Mouse (Mus musculus) neural tube, embryonic 15.5 days (tissue): ENCODE measurements around the gene 4930426L09Rik. TPM values are rescaled to one million over a fixed set of nuclear protein-coding genes. Genes with fewer than 3 reads are reported as not detected.

Source experiments
- ATAC-seq: fragments of 200-750 bp; cut with Nextera tagmentation; 2 replicates; pipeline ENCODE4 v1.8.0; 2017; ENCODE audit warnings: mild to moderate bottlenecking, moderate TSS enrichment, moderate library complexity; ENCODE audit not compliant: low FRiP score
- H3K27ac ChIP-seq: fragments of 300-500 bp; sonication (generic); replicated peaks from 2 replicates; pipeline ENCODE4 v1.5.1; 2015; ENCODE audit warnings: mild to moderate bottlenecking, inconsistent platforms
- H3K27me3 ChIP-seq: fragments of 300-500 bp; sonication (generic); replicated peaks from 2 replicates; pipeline ENCODE4 v1.6.1; 2015; ENCODE audit warnings: inconsistent platforms
- H3K36me3 ChIP-seq: fragments of 300-500 bp; sonication (generic); 2 replicates; pipeline ENCODE4 v1.6.1; 2015; ENCODE audit warnings: inconsistent platforms
- H3K4me1 ChIP-seq: fragments of 300-500 bp; sonication (generic); 2 replicates; pipeline ENCODE4 v1.6.1; 2015; ENCODE audit warnings: inconsistent platforms
- H3K4me2 ChIP-seq: fragments of 300-500 bp; sonication (generic); 2 replicates; pipeline ENCODE4 v1.6.1; 2015; ENCODE audit warnings: inconsistent platforms, mild to moderate bottlenecking, moderate library complexity
- H3K4me3 ChIP-seq: fragments of 300-500 bp; sonication (generic); replicated peaks from 2 replicates; pipeline ENCODE4 v1.5.1; 2015; ENCODE audit warnings: mild to moderate bottlenecking, inconsistent platforms
- H3K9ac ChIP-seq: fragments of 300-500 bp; sonication (generic); replicated peaks from 2 replicates; pipeline ENCODE4 v1.6.1; 2015; ENCODE audit warnings: mild to moderate bottlenecking, inconsistent platforms
- H3K9me3 ChIP-seq: fragments of 300-500 bp; sonication (generic); replicated peaks from 2 replicates; pipeline ENCODE4 v1.6.1; 2016; ENCODE audit warnings: inconsistent platforms
- WGBS: fragments of 180-500 bp; shearing (Covaris S2); methylation state at CpG from one replicate; pipeline ENCODE4 v1.1.7; 2015; ENCODE audit warnings: mixed read lengths; 5-methylcytosine and 5-hydroxymethylcytosine counted together
- polyA plus RNA-seq: library from polyadenylated mRNA; unstranded; fragments of >200 nt; fragmentation: Nextera tagmentation; extraction: Ambion mirVana; gene quantifications from 2 replicates; pipeline ENCODE4 v1.2.1, GENCODE M21; 2015

Gene 4930426L09Rik
- 0.37 and 0.41 TPM in 2 replicates for polyA plus RNA-seq

- Histone ChIP-seq H3K27ac (peak within 1 kb of the TSS; percentile 85), H3K4me3 (peak within 1 kb of the TSS; percentile 83), H3K4me1 (peaks cover 14% of the 10 kb centered on the region), H3K9ac (peak within 1 kb of the TSS; percentile 68), H3K27me3 (no peaks in the 10 kb centered on the region), H3K36me3 (no peaks in the 10 kb centered on the region), H3K9me3 (no peaks in the 10 kb centered on the region), H3K4me2 (peak within 1 kb of the TSS; percentile 94)
- 0% methylated on average over 53 of the region's 66 CpGs for WGBS
- ATAC-seq, result peak; percentile 97
Observed at GRCm38 (mm10) chr2:18998054-18998478, at the start of gene 4930426L09Rik, which contains the start of gene Pip4k2a. Gene 4930426L09Rik, plus strand, starts transcription at chr2:18998343. Gene Pip4k2a, minus strand, starts transcription at chr2:18998126.

DNA sequence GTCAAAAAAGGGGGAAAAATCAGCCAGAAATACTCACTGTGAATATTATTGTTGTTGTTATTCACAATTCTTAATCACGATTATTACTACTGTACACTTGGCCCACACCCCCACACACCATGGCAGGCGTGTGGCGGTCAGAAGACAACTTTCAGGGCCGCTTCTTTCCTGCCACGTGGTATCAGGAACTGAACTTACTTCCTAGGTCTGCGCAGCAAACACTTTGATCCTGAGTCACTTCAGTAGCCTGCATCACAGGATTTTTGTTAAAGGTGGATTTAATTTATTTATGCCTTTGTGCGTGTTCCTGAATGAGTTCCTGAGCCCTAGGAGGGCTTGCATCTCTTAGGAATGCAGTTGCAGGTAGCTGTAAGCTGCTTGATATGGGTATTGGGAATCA lies 49.4 kb upstream of the 4930426L09Rik start:
- 92% methylated on average over 7 of the region's 7 CpGs for WGBS
- no peak overlapping the region for H3K4me3 ChIP-seq
- no peak overlapping the region for H3K4me2 ChIP-seq
- H3K36me3 ChIP-seq, result no peaks in the 10 kb centered on the region
- no peaks in the 10 kb centered on the region for H3K9me3 ChIP-seq
- H3K4me1 ChIP-seq, result 0 out of 2 replicates have a peak, but pooled peaks cover 1% of the 10 kb centered on the region
- no peaks in the 10 kb centered on the region for H3K27me3 ChIP-seq
- H3K27ac ChIP-seq, result no peak overlapping the region
- ATAC-seq, result no peak
- H3K9ac ChIP-seq, result no peak overlapping the region

GRCm38 (mm10) chr2:18950758-18951157 lies 47.4 kb upstream of the 4930426L09Rik start:
- Histone ChIP-seq H3K27me3 (no peaks in the 10 kb centered on the region), H3K36me3 (no peaks in the 10 kb centered on the region), H3K4me1 (0 out of 2 replicates have a peak, but pooled peaks cover 5% of the 10 kb centered on the region), H3K9me3 (no peaks in the 10 kb centered on the region), H3K27ac (no peak overlapping the region), H3K4me2 (no peak overlapping the region), H3K9ac (no peak overlapping the region), H3K4me3 (no peak overlapping the region)
- ATAC-seq, result no peak
- WGBS, result 64% methylated on average over 2 of the region's 2 CpGs

DNA sequence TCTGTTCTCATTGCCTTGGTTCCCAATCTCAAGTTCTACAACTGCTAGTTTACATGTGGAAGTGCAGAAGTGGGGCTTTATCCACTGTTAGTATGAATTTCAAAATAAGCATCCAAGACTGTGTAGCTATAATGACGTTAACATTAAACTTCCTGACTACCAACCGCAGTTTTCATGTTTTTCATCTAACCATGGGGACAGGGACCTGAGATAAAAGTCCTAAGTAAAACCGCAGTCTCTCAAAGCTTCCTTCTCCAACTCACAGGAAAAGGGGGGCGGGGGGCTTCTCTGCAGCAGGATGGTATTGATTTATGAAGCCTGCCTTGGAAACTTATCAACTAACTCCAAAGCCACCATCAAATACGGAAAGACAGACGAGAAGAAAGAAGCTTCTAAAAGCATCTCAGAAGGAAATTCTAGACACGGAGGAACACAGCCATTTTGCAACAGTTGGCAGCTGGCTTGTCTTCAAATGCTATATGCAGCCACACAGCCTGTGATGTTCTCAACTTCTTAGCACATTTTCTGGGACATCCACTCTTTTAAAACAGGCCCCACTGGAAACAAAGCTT lies 46.0 kb upstream of the 4930426L09Rik start:
- 66% methylated on average over 7 of the region's 7 CpGs for WGBS
- Histone ChIP-seq H3K9ac (no peak overlapping the region), H3K36me3 (no peaks in the 10 kb centered on the region), H3K27ac (no peak overlapping the region), H3K4me2 (no peak overlapping the region), H3K27me3 (no peaks in the 10 kb centered on the region), H3K4me1 (0 out of 2 replicates have a peak, but pooled peaks cover 5% of the 10 kb centered on the region), H3K4me3 (no peak overlapping the region), H3K9me3 (no peaks in the 10 kb centered on the region)
- ATAC-seq, result no peak

DNA sequence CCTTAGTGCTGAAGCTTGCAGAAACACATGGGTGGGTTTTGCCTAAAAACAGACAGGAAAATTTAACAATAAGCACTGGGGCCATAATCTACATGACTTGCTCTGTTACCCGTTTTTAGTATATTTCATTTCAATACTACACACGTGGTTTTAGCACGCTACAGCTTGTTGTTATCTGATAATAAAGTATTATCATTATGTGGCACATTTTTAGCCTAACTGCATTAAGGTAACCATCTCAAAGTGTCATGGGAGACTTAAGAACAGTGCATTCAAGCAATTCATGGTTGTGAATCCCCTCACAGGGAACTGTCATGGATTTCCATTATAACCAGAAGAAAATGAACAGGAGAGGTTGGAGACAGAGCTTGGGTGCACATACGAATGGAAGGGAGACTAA lies 43.7 kb upstream of the 4930426L09Rik start:
- WGBS, result 73% methylated on average over 4 of the region's 4 CpGs
- no peak for ATAC-seq
- Histone ChIP-seq H3K9me3 (no peaks in the 10 kb centered on the region), H3K27me3 (no peaks in the 10 kb centered on the region), H3K36me3 (no peaks in the 10 kb centered on the region), H3K4me1 (0 out of 2 replicates have a peak, but pooled peaks cover 5% of the 10 kb centered on the region), H3K27ac (no peak overlapping the region), H3K4me2 (no peak overlapping the region), H3K4me3 (no peak overlapping the region), H3K9ac (no peak overlapping the region)

DNA sequence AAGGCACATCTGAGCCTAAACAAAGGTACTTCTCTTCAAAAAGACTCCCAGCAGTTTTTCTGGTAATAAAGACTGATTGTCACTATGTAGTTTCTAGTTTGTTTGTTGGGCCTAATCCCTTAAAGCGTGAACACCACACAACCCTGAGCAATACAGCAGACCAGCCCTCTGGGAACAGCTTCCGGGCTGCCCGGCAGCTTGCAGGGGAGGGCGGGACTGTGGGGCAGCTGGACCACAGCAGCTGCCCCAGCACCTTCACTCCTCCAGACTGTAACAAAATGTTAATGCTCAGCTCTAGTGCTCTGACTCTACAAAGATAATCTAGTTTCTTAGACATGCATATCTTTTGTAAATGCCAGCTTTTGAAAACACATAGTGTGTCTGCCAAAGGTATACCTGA lies 43.1 kb upstream of the 4930426L09Rik start:
- Histone ChIP-seq H3K36me3 (no peaks in the 10 kb centered on the region), H3K27me3 (no peaks in the 10 kb centered on the region), H3K4me3 (no peak overlapping the region), H3K4me1 (0 out of 2 replicates have a peak, but pooled peaks cover 6% of the 10 kb centered on the region), H3K27ac (no peak overlapping the region), H3K9me3 (no peaks in the 10 kb centered on the region), H3K4me2 (no peak overlapping the region), H3K9ac (no peak overlapping the region)
- 27% methylated on average over 4 of the region's 4 CpGs for WGBS
- no peak for ATAC-seq

DNA sequence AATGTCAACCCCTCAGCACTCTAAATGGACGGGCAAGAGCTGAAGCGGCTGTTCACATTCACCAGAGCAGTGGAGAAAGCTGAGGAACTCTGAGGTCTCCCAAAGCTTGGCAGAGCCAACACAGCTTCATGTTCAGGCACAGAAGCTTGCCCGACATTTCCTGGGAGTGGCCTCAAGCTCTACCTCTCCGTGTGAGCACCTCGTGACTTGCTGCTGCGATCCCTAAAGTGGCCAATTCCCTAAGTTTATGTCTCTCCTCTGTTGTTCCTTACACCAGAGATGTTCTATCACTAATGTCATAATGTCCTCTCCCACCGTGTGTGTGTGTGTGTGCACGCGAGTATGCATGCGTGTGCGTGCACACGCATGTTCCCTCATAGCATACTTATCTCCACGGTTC lies 42.5 kb upstream of the 4930426L09Rik start:
- H3K4me2 ChIP-seq, result no peak overlapping the region
- no peaks in the 10 kb centered on the region for H3K27me3 ChIP-seq
- H3K27ac ChIP-seq, result no peak overlapping the region
- no peaks in the 10 kb centered on the region for H3K36me3 ChIP-seq
- WGBS, result 93% methylated on average over 13 of the region's 13 CpGs
- H3K9ac ChIP-seq, result no peak overlapping the region
- H3K4me3 ChIP-seq, result no peak overlapping the region
- H3K9me3 ChIP-seq, result no peaks in the 10 kb centered on the region
- peaks cover 12% of the 10 kb centered on the region; the same call in 1 of the 2 replicates for H3K4me1 ChIP-seq
- no peak for ATAC-seq

DNA sequence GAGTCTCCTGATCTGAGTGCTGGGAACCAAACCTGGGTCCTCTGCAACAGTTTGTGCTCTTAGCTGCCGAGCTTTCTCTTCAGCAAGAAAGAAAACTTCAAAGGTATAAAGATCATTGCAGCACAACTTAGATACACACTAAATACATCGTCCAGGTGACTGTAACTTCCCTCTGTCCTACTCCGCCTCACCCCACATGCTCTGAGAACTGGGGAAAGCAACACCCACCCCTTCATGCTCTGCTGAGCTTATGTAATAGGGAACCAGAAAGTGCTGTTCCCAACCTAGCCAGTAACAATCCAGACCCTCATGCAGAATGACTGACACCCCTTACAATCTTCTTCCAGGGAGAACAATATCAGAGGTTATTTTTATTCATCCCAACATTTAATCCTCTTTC lies 41.7 kb upstream of the 4930426L09Rik start:
- Histone ChIP-seq H3K9me3 (no peaks in the 10 kb centered on the region), H3K4me2 (no peak overlapping the region), H3K4me1 (peaks cover 17% of the 10 kb centered on the region; the same call in 1 of the 2 replicates), H3K9ac (no peak overlapping the region), H3K27me3 (no peaks in the 10 kb centered on the region), H3K36me3 (no peaks in the 10 kb centered on the region), H3K27ac (no peak overlapping the region), H3K4me3 (no peak overlapping the region)
- 95% methylated on average over 3 of the region's 3 CpGs for WGBS
- no peak for ATAC-seq

DNA sequence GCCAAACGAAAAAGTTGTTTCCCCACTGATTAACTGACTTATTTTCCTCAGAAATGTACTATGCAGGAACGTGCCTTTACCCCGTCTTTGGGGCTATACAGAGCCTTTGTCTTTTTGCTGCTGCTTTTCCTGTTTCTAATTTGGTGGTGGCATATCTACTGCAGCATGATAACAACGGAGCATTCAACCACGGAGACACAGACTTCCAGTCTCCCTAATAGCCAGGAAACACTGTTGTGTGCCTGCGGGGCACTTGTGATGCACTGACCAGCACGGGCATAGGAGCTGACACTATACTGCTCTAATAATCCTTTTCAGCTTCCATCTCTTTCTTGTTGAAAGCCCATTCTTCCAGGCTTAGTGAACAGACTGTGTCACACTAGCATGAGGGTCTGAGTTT lies 41.2 kb upstream of the 4930426L09Rik start:
- Histone ChIP-seq H3K27ac (no peak overlapping the region), H3K27me3 (no peaks in the 10 kb centered on the region), H3K9me3 (no peaks in the 10 kb centered on the region), H3K9ac (no peak overlapping the region), H3K36me3 (no peaks in the 10 kb centered on the region), H3K4me3 (no peak overlapping the region), H3K4me1 (peaks cover 17% of the 10 kb centered on the region; the same call in 1 of the 2 replicates), H3K4me2 (no peak overlapping the region)
- no peak for ATAC-seq
- WGBS, result 60% methylated on average over 7 of the region's 7 CpGs

DNA sequence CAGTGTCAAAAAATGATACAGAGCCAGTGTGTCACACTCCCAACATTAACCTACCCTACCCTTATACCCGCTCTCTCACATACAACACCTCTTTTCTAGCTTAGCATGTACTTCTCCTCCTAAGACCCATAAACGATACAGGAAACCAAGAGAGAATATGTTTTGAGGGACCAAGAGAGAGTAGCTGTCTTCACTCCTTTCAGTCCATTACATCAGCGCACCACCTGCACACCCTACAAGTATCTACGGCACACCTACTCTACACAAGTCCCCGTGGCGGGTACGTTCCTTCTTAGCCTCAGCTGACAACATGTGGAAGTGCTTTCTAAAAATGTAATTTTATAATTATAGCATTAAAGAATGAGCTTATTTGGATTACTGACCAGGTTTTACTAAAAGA lies 40.7 kb upstream of the 4930426L09Rik start:
- Histone ChIP-seq H3K27ac (no peak overlapping the region), H3K9ac (no peak overlapping the region), H3K9me3 (no peaks in the 10 kb centered on the region), H3K36me3 (no peaks in the 10 kb centered on the region), H3K4me2 (no peak overlapping the region), H3K4me1 (peaks cover 17% of the 10 kb centered on the region; the same call in 1 of the 2 replicates), H3K27me3 (no peaks in the 10 kb centered on the region), H3K4me3 (no peak overlapping the region)
- ATAC-seq, result no peak
- WGBS, result 95% methylated on average over 7 of the region's 7 CpGs

DNA sequence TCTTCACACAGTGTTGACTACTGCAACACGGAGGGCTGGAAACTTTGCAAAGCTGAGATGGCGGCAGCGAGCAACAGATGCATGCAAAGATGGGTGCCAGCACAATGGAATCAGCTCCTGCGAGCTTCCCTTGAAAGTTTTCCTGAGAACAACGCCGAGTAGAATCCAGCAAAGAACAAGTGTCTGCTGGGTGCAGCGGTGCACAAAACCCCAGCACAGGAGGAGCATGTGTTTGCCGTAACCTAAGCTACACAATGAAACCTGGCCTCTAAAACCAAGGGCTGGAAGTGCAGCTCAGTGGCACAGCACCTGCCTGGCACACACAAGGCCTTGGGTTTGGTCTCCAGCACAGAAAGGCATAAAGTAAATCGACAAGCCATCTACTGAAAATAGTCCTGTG lies 40.1 kb upstream of the 4930426L09Rik start:
- peaks cover 17% of the 10 kb centered on the region; the same call in 1 of the 2 replicates for H3K4me1 ChIP-seq
- no peaks in the 10 kb centered on the region for H3K9me3 ChIP-seq
- 83% methylated on average over 9 of the region's 9 CpGs for WGBS
- no peaks in the 10 kb centered on the region for H3K36me3 ChIP-seq
- no peaks in the 10 kb centered on the region for H3K27me3 ChIP-seq
- H3K4me3 ChIP-seq, result no peak overlapping the region
- ATAC-seq, result no peak
- no peak overlapping the region for H3K4me2 ChIP-seq
- no peak overlapping the region for H3K9ac ChIP-seq
- no peak overlapping the region for H3K27ac ChIP-seq

- Histone ChIP-seq H3K36me3 (no peaks in the 10 kb centered on the region), H3K9ac (no peak overlapping the region)
Observed at GRCm38 (mm10) chr2:18958501-18958900, 39.6 kb upstream of the 4930426L09Rik start.

More at GRCm38 (mm10) chr2:18958501-18958900, 39.6 kb upstream of the 4930426L09Rik start:
- Histone ChIP-seq H3K27ac (no peak overlapping the region), H3K4me2 (no peak overlapping the region), H3K27me3 (no peaks in the 10 kb centered on the region), H3K4me3 (no peak overlapping the region), H3K9me3 (no peaks in the 10 kb centered on the region), H3K4me1 (peaks cover 17% of the 10 kb centered on the region)
- ATAC-seq, result no peak
- WGBS, result 91% methylated on average over 5 of the region's 5 CpGs
